9 mouse cellular contexts compared by ENCODE assay signal in genomic region chr6:118336541-118337480, GRCm38 (mm10).
DNase-seq lines count a peak whose midpoint lies in the region; ATAC-seq lines count a peak whose summit lies in the region.
"Had no signal": no experiment of that assay in that cellular context is flagged by ENCODE, and none has a peak within 500 bp of the region (broad histone marks: within the 10 kb centered on the region; RNA-seq: fewer than 3 reads in every experiment).

No protein-coding gene starts in this region.

- H3K36me3 ChIP-seq in hindbrain, embryonic 10.5 days: no peaks in the 10 kb centered on the region
- no peaks in the 10 kb centered on the region for H3K36me3 ChIP-seq in hindbrain, embryonic 12.5 days

- no peak for ATAC-seq in hindbrain, embryonic 12.5 days (ENCODE audit: low FRiP score)
- ATAC-seq in erythroid progenitor cell, adult 5-6 weeks (replicated peaks; ENCODE audit: low FRiP score, poor library complexity, severe bottlenecking): no peak

- no peak overlapping the region for H3K9ac ChIP-seq in hindbrain, embryonic 12.5 days

- WGBS in hindbrain, embryonic 10.5 days: 77% methylated on average over 14 of the region's 14 CpGs
- 65% methylated on average over 14 of the region's 14 CpGs for WGBS in hindbrain, embryonic 12.5 days

- no peak overlapping the region for H3K4me2 ChIP-seq in hindbrain, embryonic 12.5 days (replicated peaks)

- peak overlapping the region; percentile 18 for H3K27ac ChIP-seq in hindbrain, embryonic 10.5 days
- H3K27ac ChIP-seq in hindbrain, embryonic 12.5 days: no peak overlapping the region

- H3K4me1 ChIP-seq in hindbrain, embryonic 10.5 days (replicated peaks): peaks cover 11% of the 10 kb centered on the region
- H3K4me1 ChIP-seq in hindbrain, embryonic 12.5 days: no peaks in the 10 kb centered on the region

- H3K27me3 ChIP-seq in hindbrain, embryonic 10.5 days (ENCODE audit: insufficient read depth, poor library complexity, severe bottlenecking): no peaks in the 10 kb centered on the region
- H3K27me3 ChIP-seq in hindbrain, embryonic 12.5 days: no peaks in the 10 kb centered on the region

- no peaks in the 10 kb centered on the region for H3K9me3 ChIP-seq in hindbrain, embryonic 10.5 days
- no peaks in the 10 kb centered on the region for H3K9me3 ChIP-seq in hindbrain, embryonic 12.5 days (replicated peaks)

- DNase-seq in adrenal gland, postnatal 10 days: peak; percentile 16
- DNase-seq in adrenal gland, postnatal 14 days: no peak
- no peak for DNase-seq in hindbrain, embryonic 10.5 days (ENCODE audit: low spot score)
- DNase-seq in right cerebral cortex, adult 2 months (ENCODE audit: low spot score in 2 of 2): peak; percentile 9 to 25
- no peak for DNase-seq in right cerebral cortex, postnatal 14 days
- peak; percentile 53 for DNase-seq in retina, embryonic 14.5 days (ENCODE audit: low spot score)
- DNase-seq: kidney, adult 11 months had no signal

- H3K4me3 ChIP-seq in hindbrain, embryonic 10.5 days: no peak overlapping the region
- H3K4me3 ChIP-seq in hindbrain, embryonic 12.5 days: no peak overlapping the region

Comparison
In these comparisons a context has a peak if more than half of its experiments do, and no peak if none do; other contexts are left out.
1. DNase-seq: peak in adrenal gland, postnatal 10 days (single experiment), right cerebral cortex, adult 2 months (2 of 2) and retina, embryonic 14.5 days (single experiment); none in adrenal gland, postnatal 14 days (single experiment), hindbrain, embryonic 10.5 days (single experiment) and right cerebral cortex, postnatal 14 days (single experiment).